Mouse (Mus musculus): ENCODE measurements around the gene Lao1. TPM values are rescaled to one million over a fixed set of nuclear protein-coding genes. Genes with fewer than 3 reads are reported as not detected.
"Not testable (repeated sequence)": the region's sequence is repeated elsewhere in the genome, so short reads cannot be mapped to it uniquely, and the experiment has no call there.

The Lao1 gene
- polyA plus RNA-seq (2016; fragmentation: Nextera tagmentation; extraction: Ambion mirVana), result not detected in 2 replicates

GRCm38 (mm10) chr4:118961141-118961628 is at the start of gene Lao1:
Gene Lao1, plus strand, starts transcription at chr4:118961578.
- H3K36me3 ChIP-seq (replicated peaks), result no peaks in the 10 kb centered on the region
- no peaks in the 10 kb centered on the region for H3K27me3 ChIP-seq (replicated peaks; ENCODE audit: low read depth, poor library complexity, severe bottlenecking)
- DNase-seq (ENCODE audit: low spot score), result no peak
- no peaks in the 10 kb centered on the region for H3K9me3 ChIP-seq
- H3K4me3 ChIP-seq, result no peak within 1 kb of the TSS
- H3K4me1 ChIP-seq, result no peaks in the 10 kb centered on the region
- no peak within 1 kb of the TSS for H3K27ac ChIP-seq (replicated peaks)
- WGBS, result 89% methylated on average over 2 of the region's 2 CpGs

DNA sequence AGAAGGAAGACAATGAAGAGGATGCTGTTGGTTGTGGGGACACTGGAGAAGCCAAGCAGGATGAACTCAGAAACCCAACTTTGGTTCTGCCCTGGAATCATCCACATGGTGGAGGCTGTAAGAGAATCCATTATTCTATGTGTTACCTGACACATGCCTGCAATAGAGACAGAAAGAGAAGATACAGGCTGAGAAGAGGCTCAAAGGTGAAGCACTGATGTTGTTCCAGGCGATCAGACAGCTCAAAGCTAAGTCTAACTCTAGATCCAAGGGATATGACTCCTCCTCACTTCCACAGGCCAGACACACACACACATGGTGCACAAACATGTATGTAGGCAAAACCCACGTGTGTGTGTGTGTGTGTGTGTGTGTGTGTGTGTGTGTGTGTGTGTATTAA is 44.0 kb upstream of the Lao1 start, which contains the start of gene Olfr1329:
Gene Olfr1329 (minus strand): TSS at position 101 of the 400 bp plus-strand sequence.
- H3K27ac ChIP-seq (replicated peaks); H3K27me3 ChIP-seq (replicated peaks; ENCODE audit: low read depth, poor library complexity, severe bottlenecking); H3K4me3 ChIP-seq; H3K4me1 ChIP-seq; H3K9me3 ChIP-seq; DNase-seq (ENCODE audit: low spot score); H3K36me3 ChIP-seq (replicated peaks): not testable (repeated sequence)
- WGBS, result 65% methylated on average over 2 of the region's 2 CpGs

DNA sequence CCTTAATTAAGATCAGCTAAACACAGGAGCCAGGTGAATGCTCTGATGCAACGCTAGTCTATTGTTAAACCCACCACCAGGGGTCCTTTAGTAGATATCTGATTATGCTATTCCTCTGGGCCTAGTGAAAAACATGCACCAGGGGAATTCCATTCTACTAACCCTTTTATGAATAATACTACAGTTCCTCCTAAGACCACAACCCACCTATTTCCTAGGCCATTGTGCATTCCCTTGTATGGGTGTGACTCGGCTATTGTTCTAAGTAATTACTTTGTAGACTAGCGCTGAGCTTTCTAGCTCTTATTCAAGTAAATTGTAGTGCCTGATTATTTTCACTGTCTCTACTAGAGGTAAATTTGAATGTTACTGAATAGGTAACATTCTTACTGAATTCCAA is 30.1 kb upstream of the Lao1 start:
- H3K9me3 ChIP-seq; H3K36me3 ChIP-seq (replicated peaks); H3K27me3 ChIP-seq (replicated peaks; ENCODE audit: low read depth, poor library complexity, severe bottlenecking); H3K4me3 ChIP-seq; H3K4me1 ChIP-seq; H3K27ac ChIP-seq (replicated peaks); DNase-seq (ENCODE audit: low spot score): not testable (repeated sequence)
- WGBS, result 77% methylated on average over 3 of the region's 3 CpGs

- no peak within 1 kb of the TSS for H3K4me3 ChIP-seq
- no peaks in the 10 kb centered on the region for H3K4me1 ChIP-seq
- H3K27ac ChIP-seq (replicated peaks), result no peak within 1 kb of the TSS
- no peaks in the 10 kb centered on the region for H3K36me3 ChIP-seq (replicated peaks)
- no peaks in the 10 kb centered on the region for H3K9me3 ChIP-seq
- no peak for DNase-seq (ENCODE audit: low spot score)
- 75% methylated on average over 2 of the region's 2 CpGs for WGBS
- no peaks in the 10 kb centered on the region for H3K27me3 ChIP-seq (replicated peaks; ENCODE audit: low read depth, poor library complexity, severe bottlenecking)
Observed at GRCm38 (mm10) chr4:118938512-118938911, 22.9 kb upstream of the Lao1 start, which contains the start of gene Olfr1328. Gene Olfr1328, minus strand, starts transcription at chr4:118938612.

GRCm38 (mm10) chr4:118958812-118959211 is 2.6 kb upstream of the Lao1 start:
- WGBS, result 90% methylated on average over 7 of the region's 7 CpGs
- H3K27me3 ChIP-seq (replicated peaks; ENCODE audit: low read depth, poor library complexity, severe bottlenecking), result no peaks in the 10 kb centered on the region
- H3K4me3 ChIP-seq, result no peak overlapping the region
- no peak for DNase-seq (ENCODE audit: low spot score)
- H3K4me1 ChIP-seq, result no peaks in the 10 kb centered on the region
- H3K9me3 ChIP-seq, result no peaks in the 10 kb centered on the region
- H3K36me3 ChIP-seq (replicated peaks), result no peaks in the 10 kb centered on the region
- no peak overlapping the region for H3K27ac ChIP-seq (replicated peaks)

DNA sequence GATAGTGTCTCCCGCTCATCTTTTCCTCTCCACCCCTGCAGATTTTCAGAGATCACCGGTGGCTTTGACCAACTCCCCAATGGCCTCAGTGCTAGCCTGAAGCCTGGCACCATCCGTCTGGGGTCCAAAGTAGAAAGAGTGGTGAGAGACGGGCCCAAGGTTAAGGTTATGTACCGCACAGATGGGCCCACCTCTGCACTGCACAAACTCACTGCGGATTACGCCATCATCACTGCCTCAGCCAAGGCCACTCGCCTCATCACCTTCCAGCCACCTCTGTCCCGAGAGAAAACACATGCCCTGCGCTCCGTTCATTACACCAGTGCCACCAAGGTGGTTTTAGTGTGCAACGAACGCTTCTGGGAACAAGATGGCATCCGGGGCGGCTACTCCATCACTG is 6.3 kb downstream of the Lao1 start:
- Histone ChIP-seq H3K36me3 (replicated peaks) (no peaks in the 10 kb centered on the region), H3K4me3 (no peak overlapping the region), H3K27me3 (replicated peaks; ENCODE audit: low read depth, poor library complexity, severe bottlenecking) (no peaks in the 10 kb centered on the region), H3K4me1 (no peaks in the 10 kb centered on the region), H3K27ac (replicated peaks) (no peak overlapping the region), H3K9me3 (no peaks in the 10 kb centered on the region; the same call in 1 of the 2 replicates)
- no peak for DNase-seq (ENCODE audit: low spot score)
- WGBS, result 92% methylated on average over 15 of the region's 15 CpGs

GRCm38 (mm10) chr4:118973281-118973680 is 11.9 kb downstream of the Lao1 start:
- Histone ChIP-seq H3K27ac (replicated peaks) (no peak overlapping the region), H3K4me1 (no peaks in the 10 kb centered on the region), H3K36me3 (replicated peaks) (no peaks in the 10 kb centered on the region), H3K9me3 (no peaks in the 10 kb centered on the region), H3K4me3 (no peak overlapping the region), H3K27me3 (replicated peaks; ENCODE audit: low read depth, poor library complexity, severe bottlenecking) (no peaks in the 10 kb centered on the region)
- DNase-seq (ENCODE audit: low spot score), result no peak
- 85% methylated on average over 2 of the region's 2 CpGs for WGBS

GRCm38 (mm10) chr4:118985291-118985690 is 23.9 kb downstream of the Lao1 start:
- Histone ChIP-seq H3K27ac (replicated peaks) (no peak overlapping the region), H3K36me3 (replicated peaks) (no peaks in the 10 kb centered on the region), H3K4me1 (peaks cover 3% of the 10 kb centered on the region; the same call in 1 of the 2 replicates), H3K4me3 (no peak overlapping the region), H3K9me3 (no peaks in the 10 kb centered on the region), H3K27me3 (replicated peaks; ENCODE audit: low read depth, poor library complexity, severe bottlenecking) (no peaks in the 10 kb centered on the region)
- no peak for DNase-seq (ENCODE audit: low spot score)
- 85% methylated on average over 4 of the region's 4 CpGs for WGBS

GRCm38 (mm10) chr4:118988535-118988934 is 27.2 kb downstream of the Lao1 start:
- H3K4me3 ChIP-seq, result no peak overlapping the region
- DNase-seq (ENCODE audit: low spot score), result peak; percentile 35
- 7% methylated on average over 3 of the region's 3 CpGs for WGBS
- H3K36me3 ChIP-seq (replicated peaks), result no peaks in the 10 kb centered on the region
- H3K27ac ChIP-seq (replicated peaks), result no peak overlapping the region
- H3K27me3 ChIP-seq (replicated peaks; ENCODE audit: low read depth, poor library complexity, severe bottlenecking), result no peaks in the 10 kb centered on the region
- peaks cover 3% of the 10 kb centered on the region; the same call in 1 of the 2 replicates for H3K4me1 ChIP-seq
- H3K9me3 ChIP-seq, result no peaks in the 10 kb centered on the region

- WGBS, result 35% methylated on average over 12 of the region's 12 CpGs
- Histone ChIP-seq H3K36me3 (replicated peaks) (no peaks in the 10 kb centered on the region), H3K4me3 (no peak overlapping the region), H3K27ac (replicated peaks) (no peak overlapping the region), H3K9me3 (peaks cover 3% of the 10 kb centered on the region; the same call in 1 of the 2 replicates), H3K4me1 (peaks cover 3% of the 10 kb centered on the region; the same call in 1 of the 2 replicates), H3K27me3 (replicated peaks; ENCODE audit: low read depth, poor library complexity, severe bottlenecking) (no peaks in the 10 kb centered on the region)
- DNase-seq (ENCODE audit: low spot score), result no peak
Observed at GRCm38 (mm10) chr4:118989331-118989730, 28.0 kb downstream of the Lao1 start.

DNA sequence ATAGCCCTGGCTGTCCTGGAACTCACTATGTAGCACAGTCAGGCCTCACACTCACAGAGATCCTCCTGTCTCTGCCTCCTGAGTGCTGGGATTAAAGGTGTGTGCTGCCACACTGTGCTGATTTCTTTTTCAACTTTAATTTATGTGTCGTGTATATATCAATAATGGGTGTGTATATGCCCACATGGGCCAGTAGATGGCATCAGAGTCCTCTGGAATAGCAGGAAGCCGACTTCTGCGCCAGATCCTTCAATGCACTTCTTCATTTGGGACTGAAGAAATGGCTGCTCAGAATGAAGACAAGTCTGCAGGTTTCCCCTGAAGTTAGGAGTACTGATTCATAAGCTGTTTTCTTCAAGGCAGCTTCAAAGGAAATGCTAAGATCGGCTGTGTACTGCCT is 30.4 kb downstream of the Lao1 start:
- Histone ChIP-seq H3K27ac (replicated peaks) (no peak overlapping the region), H3K4me3 (no peak overlapping the region), H3K4me1 (peaks cover 3% of the 10 kb centered on the region; the same call in 1 of the 2 replicates), H3K9me3 (peaks cover 14% of the 10 kb centered on the region; the same call in 1 of the 2 replicates), H3K27me3 (replicated peaks; ENCODE audit: low read depth, poor library complexity, severe bottlenecking) (no peaks in the 10 kb centered on the region), H3K36me3 (replicated peaks) (no peaks in the 10 kb centered on the region)
- peak; percentile 21 for DNase-seq (ENCODE audit: low spot score)
- 41% methylated on average over 4 of the region's 4 CpGs for WGBS

DNA sequence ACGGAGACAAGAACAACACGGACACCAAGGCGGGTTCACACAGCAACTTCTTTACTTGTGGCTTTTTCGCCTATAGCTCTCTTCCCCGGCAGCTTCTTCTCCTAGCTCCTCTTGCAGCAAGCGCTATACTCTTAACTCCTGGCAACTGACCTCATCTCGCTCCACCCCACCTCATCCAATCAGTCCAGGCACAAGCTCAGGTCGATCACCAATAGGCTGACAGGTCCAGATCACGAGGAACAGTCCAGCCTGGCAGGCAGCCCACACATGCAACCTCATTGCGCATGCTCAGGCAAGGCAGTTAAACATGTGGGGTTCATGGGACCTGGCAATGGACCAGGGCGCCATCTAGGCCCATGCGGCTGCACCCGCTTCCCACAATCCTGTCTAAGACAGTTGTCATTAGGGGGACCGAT is 35.8 kb downstream of the Lao1 start:
- WGBS, result 90% methylated on average over 14 of the region's 14 CpGs
- H3K36me3 ChIP-seq (replicated peaks), result no peaks in the 10 kb centered on the region
- H3K9me3 ChIP-seq, result peaks cover 14% of the 10 kb centered on the region; the same call in 1 of the 2 replicates
- DNase-seq (ENCODE audit: low spot score), result no peak
- H3K27ac ChIP-seq (replicated peaks), result no peak overlapping the region
- no peaks in the 10 kb centered on the region for H3K4me1 ChIP-seq
- no peaks in the 10 kb centered on the region for H3K27me3 ChIP-seq (replicated peaks; ENCODE audit: low read depth, poor library complexity, severe bottlenecking)
- H3K4me3 ChIP-seq, result no peak overlapping the region

DNA sequence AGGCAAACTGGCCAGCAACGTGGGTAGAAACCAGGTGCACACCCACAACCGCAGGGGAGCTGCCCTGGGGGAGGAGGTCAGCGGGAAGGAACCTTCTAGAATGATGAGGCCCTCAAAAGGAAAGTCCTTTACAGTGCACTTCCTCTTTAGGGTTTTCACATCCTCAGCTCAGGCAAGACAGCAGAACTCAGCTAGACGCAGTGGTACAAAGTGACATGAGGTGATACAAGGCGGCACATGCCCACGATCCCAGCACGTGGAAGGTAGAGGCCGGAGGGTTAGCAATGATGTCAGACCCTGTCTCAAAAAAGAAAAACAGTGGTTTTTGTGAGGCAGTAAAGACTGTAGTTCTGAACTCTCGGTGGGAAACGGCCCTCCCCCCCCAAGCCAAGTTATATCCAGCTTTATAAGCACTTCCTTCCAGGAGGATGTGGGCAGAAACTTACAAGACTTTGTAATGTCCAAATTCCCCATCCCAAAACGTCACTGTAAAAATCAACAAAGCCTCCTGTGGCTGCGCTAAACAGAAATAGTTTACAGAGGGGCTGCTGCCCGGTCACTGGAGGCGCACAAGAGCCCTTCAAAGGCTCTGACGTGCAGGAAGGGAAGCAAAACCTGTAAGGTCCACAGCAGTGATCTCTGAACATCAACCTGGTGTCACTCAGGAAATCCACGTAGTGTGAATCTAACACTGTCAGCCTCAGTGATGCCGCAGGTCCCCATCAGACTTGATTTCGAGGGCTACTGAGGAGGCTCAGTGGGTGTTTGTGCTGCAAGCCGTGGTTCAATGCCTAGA is 38.5 kb downstream of the Lao1 start:
- H3K36me3 ChIP-seq (replicated peaks), result no peaks in the 10 kb centered on the region
- WGBS, result 70% methylated on average over 19 of the region's 19 CpGs

More for the DNA sequence above, 38.5 kb downstream of the Lao1 start:
- H3K27me3 ChIP-seq (replicated peaks; ENCODE audit: low read depth, poor library complexity, severe bottlenecking), result no peaks in the 10 kb centered on the region
- no peaks in the 10 kb centered on the region for H3K4me1 ChIP-seq
- H3K9me3 ChIP-seq, result peaks cover 6% of the 10 kb centered on the region; the same call in 1 of the 2 replicates
- no peak for DNase-seq (ENCODE audit: low spot score)
- H3K27ac ChIP-seq (replicated peaks), result no peak overlapping the region
- no peak overlapping the region for H3K4me3 ChIP-seq

Data from embryonic facial prominence, embryonic 10.5 days (tissue).